Mouse (Mus musculus): ENCODE measurements at regions not wholly inside any gene's neighbourhood (a gene's known extent, or its start where the extent isn't known, plus 50 kb on each side); places are given as distances from the start of the nearest gene placed in this dataset.
"Not testable (repeated sequence)": the region's sequence is repeated elsewhere in the genome, so short reads cannot be mapped to it uniquely, and the experiment has no call there.

GRCm38 (mm10) chr8:93443631-93444030, 64.1 kb upstream of the Ces1h start:
- not testable (repeated sequence) for H3K27me3 ChIP-seq (replicated peaks; ENCODE audit: control insufficient read depth, insufficient read depth, low read length); H3K4me3 ChIP-seq (ENCODE audit: low read depth, low read length); H3K9ac ChIP-seq (ENCODE audit: low read length); H3K4me2 ChIP-seq (ENCODE audit: low read length); ATAC-seq (replicated peaks; ENCODE audit: low FRiP score, low TSS enrichment, low read depth); H3K9me3 ChIP-seq (ENCODE audit: control insufficient read depth, low read length); DNase-seq (ENCODE audit: low spot score); H3K4me1 ChIP-seq (replicated peaks; ENCODE audit: control insufficient read depth, insufficient read depth, low read length); H3K36me3 ChIP-seq (ENCODE audit: control insufficient read depth, insufficient read depth, low read length); H3K27ac ChIP-seq (ENCODE audit: low read depth)
- 79% methylated on average over 2 of the region's 2 CpGs for WGBS

GRCm38 (mm10) chr8:93441936-93442335, 62.4 kb upstream of the Ces1h start:
- 84% methylated on average over 3 of the region's 3 CpGs for WGBS
- no peak overlapping the region for H3K4me3 ChIP-seq (ENCODE audit: low read depth, low read length)
- DNase-seq (ENCODE audit: low spot score), result no peak
- no peak overlapping the region for H3K27ac ChIP-seq (ENCODE audit: low read depth)
- H3K9ac ChIP-seq (ENCODE audit: low read length), result no peak overlapping the region
- H3K27me3 ChIP-seq (replicated peaks; ENCODE audit: control insufficient read depth, insufficient read depth, low read length), result no peaks in the 10 kb centered on the region
- ATAC-seq (replicated peaks; ENCODE audit: low FRiP score, low TSS enrichment, low read depth), result no peak
- H3K36me3 ChIP-seq (ENCODE audit: control insufficient read depth, insufficient read depth, low read length), result no peaks in the 10 kb centered on the region
- H3K9me3 ChIP-seq (ENCODE audit: control insufficient read depth, low read length), result no peaks in the 10 kb centered on the region
- no peaks in the 10 kb centered on the region for H3K4me1 ChIP-seq (replicated peaks; ENCODE audit: control insufficient read depth, insufficient read depth, low read length)
- H3K4me2 ChIP-seq (ENCODE audit: low read length), result no peak overlapping the region

DNA sequence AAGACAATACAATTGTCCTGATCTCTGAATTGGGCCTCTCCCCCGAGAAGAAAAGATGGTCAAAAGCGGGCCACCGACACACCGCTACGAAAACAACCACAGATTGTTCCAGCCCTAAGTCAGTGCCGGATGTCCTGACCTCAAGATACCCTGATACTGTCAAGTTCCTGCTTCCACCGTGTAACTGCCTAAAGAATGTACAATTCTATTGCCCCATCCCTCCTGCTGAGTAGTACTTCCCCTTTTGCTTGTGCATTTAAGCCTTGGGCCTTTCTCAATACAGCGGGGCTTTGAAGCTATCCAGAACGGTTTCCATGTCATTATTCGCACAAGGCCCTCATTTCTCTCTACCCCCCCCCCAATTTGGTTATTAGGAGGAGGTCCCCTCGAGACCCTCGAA, 57.1 kb upstream of the Ces1h start:
- not testable (repeated sequence) for ATAC-seq (replicated peaks; ENCODE audit: low FRiP score, low TSS enrichment, low read depth); H3K27ac ChIP-seq (ENCODE audit: low read depth); H3K9ac ChIP-seq (ENCODE audit: low read length); H3K4me2 ChIP-seq (ENCODE audit: low read length); H3K27me3 ChIP-seq (replicated peaks; ENCODE audit: control insufficient read depth, insufficient read depth, low read length); H3K9me3 ChIP-seq (ENCODE audit: control insufficient read depth, low read length); DNase-seq (ENCODE audit: low spot score); H3K4me3 ChIP-seq (ENCODE audit: low read depth, low read length); H3K4me1 ChIP-seq (replicated peaks; ENCODE audit: control insufficient read depth, insufficient read depth, low read length); H3K36me3 ChIP-seq (ENCODE audit: control insufficient read depth, insufficient read depth, low read length)
- WGBS, result 81% methylated on average over 12 of the region's 12 CpGs

DNA sequence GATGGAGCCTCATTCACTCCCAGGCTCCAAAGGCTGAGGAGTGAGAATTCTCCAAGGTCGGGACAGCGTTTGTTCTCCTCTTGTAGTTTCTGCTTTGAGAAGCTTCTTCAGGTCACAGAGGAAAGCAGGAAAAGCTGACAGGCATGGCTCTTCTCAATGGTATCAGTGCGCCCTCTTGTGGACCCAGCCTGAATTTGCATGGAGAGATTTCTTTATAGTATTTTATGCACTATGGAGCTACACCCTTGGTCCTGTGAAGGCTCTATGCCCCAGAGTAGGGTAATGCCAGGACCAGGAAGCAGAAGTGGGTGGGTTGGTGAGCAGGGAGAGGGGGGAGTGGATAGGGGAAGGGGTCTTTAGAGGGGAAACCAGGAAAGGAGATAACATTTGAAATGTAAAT, 51.1 kb upstream of the Ces1h start:
- no peaks in the 10 kb centered on the region for H3K27me3 ChIP-seq (replicated peaks; ENCODE audit: control insufficient read depth, insufficient read depth, low read length)
- no peak for ATAC-seq (replicated peaks; ENCODE audit: low FRiP score, low TSS enrichment, low read depth)
- no peak overlapping the region for H3K27ac ChIP-seq (ENCODE audit: low read depth)
- H3K36me3 ChIP-seq (ENCODE audit: control insufficient read depth, insufficient read depth, low read length), result no peaks in the 10 kb centered on the region
- H3K4me2 ChIP-seq (ENCODE audit: low read length), result no peak overlapping the region
- H3K4me1 ChIP-seq (replicated peaks; ENCODE audit: control insufficient read depth, insufficient read depth, low read length), result no peaks in the 10 kb centered on the region
- DNase-seq (ENCODE audit: low spot score), result peak; percentile 89
- 1% methylated on average over 3 of the region's 3 CpGs for WGBS
- no peak overlapping the region for H3K4me3 ChIP-seq (ENCODE audit: low read depth, low read length)
- no peaks in the 10 kb centered on the region for H3K9me3 ChIP-seq (ENCODE audit: control insufficient read depth, low read length)
- no peak overlapping the region for H3K9ac ChIP-seq (ENCODE audit: low read length)

All from intestine, embryonic 14.5 days (tissue).